Mouse (Mus musculus): ENCODE results near the gene Ifna1.

DNA sequence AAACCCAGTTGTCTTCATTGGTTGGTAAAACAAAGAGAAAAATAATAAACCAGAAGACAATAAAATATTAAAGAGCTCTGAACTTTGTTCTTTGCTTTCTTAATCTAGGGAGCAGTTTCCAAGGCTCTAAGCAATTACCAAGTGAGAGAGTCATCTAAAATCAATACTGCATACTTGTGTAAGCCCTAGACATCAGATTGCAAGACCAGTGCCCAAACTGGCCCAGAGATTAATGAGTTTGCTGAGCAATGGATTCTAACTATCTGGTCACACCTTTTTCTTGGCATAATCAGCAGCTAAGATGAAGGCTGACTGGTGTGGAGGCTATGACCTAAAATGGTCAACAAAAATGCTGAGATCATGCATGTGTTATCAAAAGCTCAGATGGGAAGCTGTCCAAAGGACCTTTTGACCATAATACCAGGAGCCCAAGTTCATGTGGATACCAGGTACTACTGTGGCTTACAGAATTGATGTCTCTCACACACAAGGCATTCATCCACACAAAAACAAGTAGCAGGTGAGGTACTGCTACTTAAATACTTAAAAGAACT, 43.4 kb downstream of the Ifna1 start:
- TF ChIP-seq MAFK (IDR thresholded peaks at IDR 0.05; ENCODE audit: insufficient read depth, low read depth, low read length) (no peak), CHD2 (IDR thresholded peaks at IDR 0.05; ENCODE audit: low read depth, low read length) (no peak)

Data from ES-E14 (cell line).